Mouse (Mus musculus) myocyte (in vitro differentiated cells): ENCODE results near the gene 1700019N19Rik. TPM values are rescaled to one million over a fixed set of nuclear protein-coding genes. Genes with fewer than 3 reads are reported as not detected.

Experiments
- H3K27me3 ChIP-seq: one replicate; pipeline ENCODE4 v1.6.1; 2011; ENCODE audit not compliant: control insufficient read depth, insufficient read depth, insufficient read length
- H3K36me3 ChIP-seq: one replicate; pipeline ENCODE4 v1.6.1; 2011; ENCODE audit not compliant: control insufficient read depth, insufficient read depth
- H3K4me2 ChIP-seq: one replicate; pipeline ENCODE4 v1.6.1; 2011; ENCODE audit warnings: low read depth, control low read depth
- H3K4me3 ChIP-seq: one replicate; pipeline ENCODE4 v1.5.1; 2011; ENCODE audit warnings: mild to moderate bottlenecking, control low read depth, moderate library complexity
- H3K79me2 ChIP-seq: one replicate; pipeline ENCODE4 v1.6.1; 2011; ENCODE audit not compliant: control insufficient read depth, insufficient read depth
- H3ac ChIP-seq: one replicate; pipeline ENCODE4 v1.6.1; 2011; ENCODE audit not compliant: control insufficient read depth, insufficient read length
- MAX ChIP-seq: IDR thresholded peaks from one replicate; pipeline ENCODE4 v1.6.1; 2011; ENCODE audit warnings: low read depth, mild to moderate bottlenecking, control low read depth
- MYOD1 ChIP-seq, 3 experiments: IDR thresholded peaks; one replicate each; pipeline ENCODE4 v1.6.1; 2011; ENCODE audit warnings: control low read depth in 2 of 3, low read depth in 2 of 3, mild to moderate bottlenecking in 2 of 3, moderate library complexity in 1 of 3; ENCODE audit not compliant: insufficient read length in 2 of 3, control insufficient read depth in 1 of 3
- POLR2A ChIP-seq: IDR thresholded peaks from one replicate; pipeline ENCODE4 v1.6.1; 2011; ENCODE audit warnings: low read depth, mild to moderate bottlenecking, control low read depth, moderate library complexity; ENCODE audit not compliant: insufficient read length
- TCF12 ChIP-seq: IDR thresholded peaks from one replicate; pipeline ENCODE4 v1.6.1; 2011; ENCODE audit warnings: mild to moderate bottlenecking, control low read depth; ENCODE audit not compliant: poor library complexity, insufficient read depth, severe bottlenecking
- TCF3 ChIP-seq: IDR thresholded peaks from one replicate; pipeline ENCODE4 v1.6.1; 2011; ENCODE audit warnings: low read depth, control low read depth; ENCODE audit not compliant: insufficient read length
- polyA plus RNA-seq: library from polyadenylated mRNA; unstranded; fragments of >200 nt; fragmentation: generic; extraction: Trizol; gene quantifications from one replicate; pipeline ENCODE4 v1.2.1, GENCODE M21; 2012; ENCODE audit warnings: missing spikeins

1700019N19Rik gene
- polyA plus RNA-seq, 1 experiment: not detected

DNA sequence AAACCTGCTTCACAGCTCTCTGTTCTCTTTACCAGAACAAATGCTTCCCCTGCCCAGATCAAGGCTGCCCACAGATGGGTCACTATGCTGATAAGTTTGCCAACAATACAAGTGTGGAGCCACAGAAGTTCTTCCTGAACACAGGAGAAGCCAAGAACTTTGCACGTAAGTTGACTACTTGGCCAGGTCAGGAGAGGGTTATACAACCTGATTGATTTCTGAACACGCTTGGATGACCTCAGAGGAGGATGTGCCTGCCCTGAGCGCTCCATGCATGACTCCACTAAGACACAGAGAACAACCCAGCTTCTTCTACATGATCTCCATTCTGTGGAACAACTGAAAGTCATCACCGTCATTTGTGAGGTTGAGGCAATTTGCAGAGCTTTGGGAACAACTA is 56.1 kb downstream of the 1700019N19Rik start:
- no peaks in the 10 kb centered on the region for H3K36me3 ChIP-seq
- H3K27me3 ChIP-seq: peaks cover 26% of the 10 kb centered on the region
- no peaks in the 10 kb centered on the region for H3K79me2 ChIP-seq
- H3ac ChIP-seq: no peak overlapping the region
- H3K4me2 ChIP-seq: no peak overlapping the region
- H3K4me3 ChIP-seq: no peak overlapping the region
- TF ChIP-seq POLR2A: no peak
- no peak for TF ChIP-seq MYOD1 (IDR thresholded peaks at IDR 0.05; ENCODE audit: control insufficient read depth in 1 of 3, insufficient read length in 2 of 3, low read depth in 2 of 3)
- no peak for TF ChIP-seq MAX
- no peak for TF ChIP-seq TCF12
- TF ChIP-seq TCF3: no peak

Other genes starting within 250 kb of the 1700019N19Rik start
- gene Pnlip, start 142.0 kb downstream of the 1700019N19Rik start, polyA plus RNA-seq: not detected
- gene Pnliprp1, start 65.6 kb downstream of the 1700019N19Rik start, polyA plus RNA-seq: not detected
- gene Pnliprp2, start 34.7 kb downstream of the 1700019N19Rik start, polyA plus RNA-seq: not detected
- 0.13 TPM for gene Eno4, start 149.0 kb upstream of the 1700019N19Rik start, polyA plus RNA-seq
- gene Hspa12a, start 149.2 kb upstream of the 1700019N19Rik start, polyA plus RNA-seq: 6.6 TPM